8 mouse cellular contexts compared by ENCODE assay signal in genomic region chr13:73536403-73536821, GRCm38 (mm10). TPM values are rescaled to one million over a fixed set of nuclear protein-coding genes. Genes with fewer than 3 reads are reported as not detected.
DNase-seq lines count a peak whose midpoint lies in the region; ATAC-seq and TF ChIP-seq lines count a peak whose summit lies in the region.
"Had no signal": no experiment of that assay in that cellular context is flagged by ENCODE, and none has a peak within 500 bp of the region (broad histone marks: within the 10 kb centered on the region; RNA-seq: fewer than 3 reads in every experiment).

Gene Slc6a3, plus strand, starts transcription at chr13:73536747.

- H3K4me3 ChIP-seq in bone marrow, adult 2 months (replicated peaks; ENCODE audit: control insufficient read depth, low read depth, low read length) = peak within 1 kb of the TSS; percentile 5
- peak within 1 kb of the TSS; percentile 47 for H3K4me3 ChIP-seq in forebrain, embryonic 16.5 days (replicated peaks; ENCODE audit: low read length)
- H3K4me3 ChIP-seq in lung, adult 2 months (replicated peaks; ENCODE audit: extremely low read depth, low read depth, low read length) = peak within 1 kb of the TSS; percentile 1

- 1% methylated on average over 26 of the region's 26 CpGs for WGBS in bone marrow, adult 2 months
- WGBS in forebrain, embryonic 16.5 days = under 1% methylated on average over 26 of the region's 26 CpGs
- WGBS in lung, adult 2 months = 2% methylated on average over 26 of the region's 26 CpGs

- POLR2A ChIA-PET in Patski (lab: Charles Lee) = no interaction called here

- no peak for TF ChIP-seq CTCF in Patski (IDR thresholded peaks at IDR 0.05)
- no peak for TF ChIP-seq CTCF in bone marrow, adult 2 months (IDR thresholded peaks at IDR 0.05; ENCODE audit: control insufficient read depth, insufficient read depth, low read length)
- TF ChIP-seq CTCF in lung, adult 2 months (IDR thresholded peaks at IDR 0.05; ENCODE audit: insufficient read depth, low read length) = no peak

- in situ Hi-C loops in Patski (cut with MboI; ENCODE audit: low pct_unique_long_range_greater_than_20kb) = no loop called here

- H3K4me2 ChIP-seq in forebrain, embryonic 16.5 days (ENCODE audit: low read length) = peak within 1 kb of the TSS; percentile 82

- H3K9me3 ChIP-seq in forebrain, embryonic 16.5 days (ENCODE audit: control insufficient read depth, low read length) = no peaks in the 10 kb centered on the region

- CTCF ChIA-PET in Patski (lab: Charles Lee) = no interaction called here

- no peak for DNase-seq in Patski (ENCODE audit: low read depth, low spot score)
- DNase-seq in kidney, adult 11 months = peak; percentile 44
- peak; percentile 45 for DNase-seq in lung, adult 2 months
- DNase-seq in ovary, postnatal 14 days (ENCODE audit: low spot score) = peak; percentile 7
- no peak for DNase-seq in T-cell, adult 2 months (ENCODE audit: low spot score)

- TF ChIP-seq POLR2A in bone marrow, adult 2 months (IDR thresholded peaks at IDR 0.05; ENCODE audit: borderline replicate concordance, control insufficient read depth, low read depth, low read length) = no peak
- TF ChIP-seq POLR2A in lung, adult 2 months (IDR thresholded peaks at IDR 0.05; ENCODE audit: borderline replicate concordance, extremely low read depth, low read depth, low read length) = no peak

- H3K4me1 ChIP-seq in bone marrow, adult 2 months (ENCODE audit: control insufficient read depth, insufficient read depth, low read length) = no peaks in the 10 kb centered on the region
- H3K4me1 ChIP-seq in forebrain, embryonic 16.5 days (replicated peaks; ENCODE audit: control insufficient read depth, insufficient read depth, low read length) = peaks cover 11% of the 10 kb centered on the region
- no peaks in the 10 kb centered on the region for H3K4me1 ChIP-seq in lung, adult 2 months (ENCODE audit: control insufficient read depth, insufficient read depth, low read length)

- peak within 1 kb of the TSS; percentile 44 for H3K9ac ChIP-seq in forebrain, embryonic 16.5 days (replicated peaks; ENCODE audit: low read depth, low read length)

- ATAC-seq in Patski = peak; percentile 38
- peak; percentile 84 for ATAC-seq in forebrain, embryonic 16.5 days

- peaks cover 49% of the 10 kb centered on the region for H3K27me3 ChIP-seq in Patski
- H3K27me3 ChIP-seq in forebrain, embryonic 16.5 days (replicated peaks; ENCODE audit: control insufficient read depth, insufficient read depth, low read length) = peaks cover 28% of the 10 kb centered on the region

- no peak within 1 kb of the TSS for H3K27ac ChIP-seq in bone marrow, adult 2 months (ENCODE audit: control insufficient read depth, insufficient read depth, low read depth, low read length, poor library complexity)
- H3K27ac ChIP-seq in forebrain, embryonic 16.5 days (ENCODE audit: low read length) = no peak within 1 kb of the TSS
- H3K27ac ChIP-seq: macrophage had no signal

- H3K36me3 ChIP-seq in forebrain, embryonic 16.5 days (ENCODE audit: control insufficient read depth, insufficient read depth) = no peaks in the 10 kb centered on the region

RNA-seq across cellular contexts. Expression of gene Slc6a3, which starts in this region (rescaled TPM):
- not detected for polyA plus RNA-seq in Patski (2021)
- polyA plus RNA-seq in bone marrow, adult 2 months (2011; ENCODE audit: insufficient read depth, insufficient read length, low replicate concordance, missing spikeins) = 1.2 and 2.9 TPM in 2 replicates
- 0.14 and 1.1 TPM in 2 replicates for polyA plus RNA-seq in forebrain, embryonic 16.5 days (2015; fragmentation: Nextera tagmentation; extraction: Ambion mirVana)
- polyA plus RNA-seq in lung, adult 2 months (2012; rRNA removed) = 0.10 and 0.12 TPM in 2 replicates
- polyA plus RNA-seq: macrophage had no signal

Comparison
In these comparisons a context has a peak if more than half of its experiments do, and no peak if none do; other contexts are left out.
1. Peak in ATAC-seq in Patski; RNA of the gene not detected or under 1 TPM.
2. Peak in DNase-seq and H3K4me3 ChIP-seq in lung, adult 2 months; RNA of the gene not detected or under 1 TPM.
3. DNase-seq: peak in kidney, adult 11 months (single experiment) and ovary, postnatal 14 days (single experiment); none in Patski (single experiment) and T-cell, adult 2 months (single experiment).
4. Peak in every context shown above with its lines, with median percentiles within 50 percentile points of each other: H3K4me3 ChIP-seq.